Mouse (Mus musculus) lung, postnatal 10 days (tissue): ENCODE results near the gene Alyref2.
A peak's percentile ranks its signal among the peaks of the same experiment; 100 is the strongest.

Experiments
- DNase-seq: peaks from one replicate; pipeline ENCODE4 v3.0.0; 2021

Gene Alyref2

GRCm38 (mm10) chr1:171501636-171502080, 1.6 kb upstream of the Alyref2 start:
- peak; percentile 43 for DNase-seq

GRCm38 (mm10) chr1:171502388-171503249, 659 bp upstream of the Alyref2 start:
- peak; percentile 71 for DNase-seq

DNA sequence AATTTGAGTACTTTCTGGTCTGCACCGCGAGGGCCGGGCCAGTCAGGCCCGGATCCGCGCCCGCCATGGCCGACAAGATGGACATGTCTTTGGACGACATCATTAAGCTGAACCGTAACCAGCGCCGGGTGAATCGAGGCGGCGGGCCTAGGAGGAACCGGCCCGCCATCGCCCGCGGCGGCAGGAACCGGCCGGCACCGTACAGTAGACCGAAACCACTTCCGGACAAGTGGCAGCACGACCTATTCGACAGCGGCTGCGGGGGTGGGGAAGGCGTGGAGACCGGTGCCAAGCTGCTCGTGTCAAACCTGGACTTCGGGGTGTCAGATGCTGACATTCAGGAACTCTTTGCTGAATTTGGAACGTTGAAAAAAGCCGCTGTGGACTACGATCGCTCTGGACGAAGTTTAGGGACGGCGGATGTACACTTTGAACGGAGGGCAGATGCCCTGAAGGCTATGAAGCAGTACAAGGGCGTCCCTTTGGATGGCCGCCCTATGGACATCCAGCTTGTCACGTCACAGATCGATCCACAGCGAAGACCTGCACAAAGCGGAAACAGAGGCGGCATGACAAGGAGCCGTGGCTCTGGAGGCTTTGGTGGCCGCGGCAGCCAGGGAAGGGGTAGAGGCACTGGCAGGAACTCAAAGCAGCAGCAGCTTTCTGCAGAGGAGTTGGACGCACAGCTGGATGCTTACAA, 464 bp downstream of the Alyref2 start:
- DNase-seq, result peak; percentile 60

GRCm38 (mm10) chr1:171504586-171504985, 1.3 kb downstream of the Alyref2 start:
- DNase-seq, result no peak

DNA sequence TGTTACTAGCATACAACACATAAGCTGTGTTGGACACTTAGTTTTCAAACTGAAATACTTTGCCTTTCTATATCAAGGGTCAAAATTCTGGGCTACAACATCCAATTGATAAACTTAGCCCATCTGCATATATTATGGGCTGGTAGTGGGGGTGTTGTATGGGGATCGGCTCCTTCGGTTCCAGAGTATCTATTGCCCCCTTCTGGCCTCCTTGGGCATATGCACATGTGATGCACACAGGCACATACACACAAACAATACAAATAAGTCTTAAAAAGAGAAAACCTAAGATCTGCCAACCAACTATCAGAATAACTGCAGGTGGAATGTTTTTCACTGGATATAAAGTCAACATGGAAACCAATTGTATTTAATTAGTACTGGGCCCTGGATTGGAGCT, 10.0 kb downstream of the Alyref2 start:
- no peak for DNase-seq

GRCm38 (mm10) chr1:171513760-171514159, 10.5 kb downstream of the Alyref2 start:
- DNase-seq, result no peak

- no peak for DNase-seq
Measured at GRCm38 (mm10) chr1:171515039-171515438, 11.8 kb downstream of the Alyref2 start.

- DNase-seq, result no peak
Measured at GRCm38 (mm10) chr1:171515557-171515956, 12.3 kb downstream of the Alyref2 start.

DNA sequence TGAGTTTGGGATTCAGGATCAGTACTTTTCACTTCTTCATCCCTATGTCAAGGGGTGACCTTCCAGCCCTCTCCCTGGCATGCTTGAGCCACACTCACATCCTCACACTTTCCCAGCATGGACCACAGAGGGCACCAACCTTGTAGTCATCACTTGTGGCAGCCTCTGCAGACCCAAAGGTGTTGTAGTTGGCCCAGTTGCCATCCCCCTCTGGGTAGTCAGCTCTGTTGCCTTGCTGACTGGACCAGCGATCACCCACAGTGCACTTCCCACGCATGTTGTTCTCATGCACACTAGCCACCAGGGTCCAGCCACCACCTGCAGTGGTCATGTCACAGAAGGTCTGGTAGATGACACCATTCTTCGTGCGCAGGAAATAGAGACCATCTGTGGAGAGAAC, 28.1 kb downstream of the Alyref2 start:
- DNase-seq, result no peak

- DNase-seq, result no peak
Measured at GRCm38 (mm10) chr1:171532830-171533229, 29.6 kb downstream of the Alyref2 start.

GRCm38 (mm10) chr1:171534557-171534956, 31.3 kb downstream of the Alyref2 start:
- no peak for DNase-seq

DNA sequence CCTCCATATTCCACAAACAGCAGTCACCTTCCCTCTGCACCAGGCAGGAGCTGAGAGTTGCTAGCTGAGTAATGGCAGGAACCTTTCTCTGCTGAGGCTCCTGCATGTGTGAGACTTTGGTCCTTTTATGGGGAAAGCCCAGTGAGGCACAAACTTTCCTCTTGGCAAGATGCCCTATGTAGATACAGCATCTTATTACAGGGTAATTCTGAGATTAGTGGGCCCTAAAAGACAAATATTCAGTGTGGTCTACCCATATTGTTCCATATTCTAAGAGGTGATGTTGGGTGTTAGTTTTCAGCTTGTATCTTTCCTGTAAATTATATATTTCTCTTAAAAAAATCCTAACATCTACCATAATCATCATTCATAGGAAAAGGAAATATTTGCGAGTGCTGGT, 31.9 kb downstream of the Alyref2 start, which contains the start of gene Itln1:
TSS of gene Itln1 (minus strand) at position 101 of the 400 bp plus-strand sequence.
- DNase-seq, result no peak

- no peak for DNase-seq
Measured at GRCm38 (mm10) chr1:171540694-171541093, 37.4 kb downstream of the Alyref2 start.

DNA sequence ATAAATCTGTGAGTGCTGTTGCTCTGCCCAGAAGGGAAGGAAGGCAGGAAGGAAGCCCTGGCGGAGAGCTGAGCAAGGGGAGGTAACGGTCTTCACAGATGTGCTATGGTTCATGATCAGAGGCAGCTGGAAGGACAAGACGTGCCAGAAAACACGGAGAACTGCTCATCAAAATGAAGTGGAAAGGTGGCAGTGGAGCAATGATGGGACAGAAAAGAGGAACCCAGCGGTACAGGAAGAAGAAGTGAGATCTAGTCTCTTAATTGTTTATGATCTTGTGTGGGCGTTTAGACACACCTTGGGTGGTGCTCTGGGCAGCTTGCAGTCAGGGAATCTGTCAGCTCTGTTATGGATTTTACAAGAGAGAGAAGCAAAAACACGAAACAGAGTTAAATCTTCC, 48.0 kb downstream of the Alyref2 start:
- no peak for DNase-seq

- no peak for DNase-seq
Measured at GRCm38 (mm10) chr1:171552230-171552629, 49.0 kb downstream of the Alyref2 start.

- DNase-seq, result no peak
Measured at GRCm38 (mm10) chr1:171553359-171554341, 50.4 kb downstream of the Alyref2 start.
